Mouse (Mus musculus) liver, embryonic 11.5 days (tissue): ENCODE data around the gene Qprt. TPM values are rescaled to one million over a fixed set of nuclear protein-coding genes. Genes with fewer than 3 reads are reported as not detected.

Experiments used
- ATAC-seq: fragments of 200-750 bp; cut with Nextera tagmentation; replicated peaks from 2 replicates; pipeline ENCODE4 v1.8.0; 2017; ENCODE audit warnings: moderate number of reproducible peaks, mild to moderate bottlenecking, moderate TSS enrichment, moderate library complexity; ENCODE audit not compliant: low FRiP score
- DNase-seq: peaks from one replicate; pipeline ENCODE4 v3.0.0-alpha.2; 2017; ENCODE audit warnings: low spot score
- H3K27ac ChIP-seq: fragments of 300-500 bp; sonication (generic); 2 replicates; pipeline ENCODE4 v1.5.1; 2014; ENCODE audit warnings: mild to moderate bottlenecking, low read depth, low read length, control low read depth
- H3K27me3 ChIP-seq: fragments of 300-500 bp; sonication (generic); replicated peaks from 2 replicates; pipeline ENCODE4 v1.6.1; 2014; ENCODE audit warnings: low read length, mixed read lengths; ENCODE audit not compliant: control insufficient read depth, insufficient read depth
- H3K36me3 ChIP-seq: fragments of 300-500 bp; sonication (generic); 2 replicates; pipeline ENCODE4 v1.6.1; 2014; ENCODE audit warnings: mild to moderate bottlenecking, low read length, moderate library complexity, mixed read lengths; ENCODE audit not compliant: control insufficient read depth, insufficient read depth
- H3K4me1 ChIP-seq: fragments of 300-500 bp; sonication (generic); replicated peaks from 2 replicates; pipeline ENCODE4 v1.6.1; 2014; ENCODE audit warnings: low read length, mixed read lengths; ENCODE audit not compliant: control insufficient read depth, insufficient read depth
- H3K4me2 ChIP-seq: fragments of 300-500 bp; sonication (generic); 2 replicates; pipeline ENCODE4 v1.6.1; 2014; ENCODE audit warnings: mild to moderate bottlenecking, control low read depth, moderate library complexity
- H3K4me3 ChIP-seq: fragments of 300-500 bp; sonication (generic); 2 replicates; pipeline ENCODE4 v1.5.1; 2014; ENCODE audit warnings: low read depth, low read length, control low read depth
- H3K9ac ChIP-seq: fragments of 300-500 bp; sonication (generic); 2 replicates; pipeline ENCODE4 v1.6.1; 2014; ENCODE audit warnings: low read depth, low read length, control low read depth
- H3K9me3 ChIP-seq: fragments of 300-500 bp; sonication (generic); 2 replicates; pipeline ENCODE4 v1.6.1; 2016; ENCODE audit warnings: low read length, inconsistent platforms, mixed read lengths; ENCODE audit not compliant: control insufficient read depth
- WGBS: fragments of 180-500 bp; shearing (Covaris S2); extraction: QIAGEN DNeasy Blood & Tissue Kit; methylation state at CpG from one replicate; pipeline ENCODE4 v1.1.7; 2014; 5-methylcytosine and 5-hydroxymethylcytosine counted together
- polyA plus RNA-seq: library from polyadenylated mRNA; unstranded; fragments of >200 nt; fragmentation: Nextera tagmentation; extraction: Ambion mirVana; gene quantifications from 2 replicates; pipeline ENCODE4 v1.2.1, GENCODE M21; 2014

Gene Qprt
- polyA plus RNA-seq, 1 experiment from 2014 or later = 44.2 TPM

DNA sequence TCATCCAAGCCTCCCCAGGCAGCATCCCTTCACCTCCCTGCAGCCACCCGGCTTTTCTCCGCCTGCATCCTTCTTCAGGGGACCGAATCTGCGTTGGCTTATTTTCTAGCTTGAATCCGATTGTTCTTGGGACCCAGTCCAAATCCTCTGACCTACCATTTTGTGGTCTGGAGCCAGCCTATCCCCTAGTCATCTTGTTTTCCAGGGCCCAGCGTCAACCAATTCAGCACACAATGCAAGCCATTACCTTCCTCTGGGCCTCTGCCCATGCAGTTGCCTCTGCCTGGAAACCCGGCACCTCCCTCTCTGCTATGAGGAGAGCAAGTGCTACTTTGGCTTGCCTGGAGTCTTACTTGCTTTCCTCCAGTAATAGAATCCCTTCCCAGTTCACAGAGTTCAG, 16.5 kb downstream of the Qprt start:
- ATAC-seq (no peak), DNase-seq (no peak)
- Histone ChIP-seq H3K9ac (no peak overlapping the region), H3K9me3 (no peaks in the 10 kb centered on the region), H3K27ac (no peak overlapping the region), H3K27me3 (no peaks in the 10 kb centered on the region), H3K4me3 (no peak overlapping the region), H3K4me1 (peaks cover 8% of the 10 kb centered on the region; the same call in 1 of the 2 replicates), H3K36me3 (no peaks in the 10 kb centered on the region), H3K4me2 (no peak overlapping the region)
- 77% methylated on average over 7 of the region's 7 CpGs for WGBS

- H3K27ac ChIP-seq = 0 out of 2 replicates have a peak overlapping the region, but pooled peaks have one; percentile 26
Observed at GRCm38 (mm10) chr7:127104560-127105332, 17.3 kb downstream of the Qprt start.

DNA sequence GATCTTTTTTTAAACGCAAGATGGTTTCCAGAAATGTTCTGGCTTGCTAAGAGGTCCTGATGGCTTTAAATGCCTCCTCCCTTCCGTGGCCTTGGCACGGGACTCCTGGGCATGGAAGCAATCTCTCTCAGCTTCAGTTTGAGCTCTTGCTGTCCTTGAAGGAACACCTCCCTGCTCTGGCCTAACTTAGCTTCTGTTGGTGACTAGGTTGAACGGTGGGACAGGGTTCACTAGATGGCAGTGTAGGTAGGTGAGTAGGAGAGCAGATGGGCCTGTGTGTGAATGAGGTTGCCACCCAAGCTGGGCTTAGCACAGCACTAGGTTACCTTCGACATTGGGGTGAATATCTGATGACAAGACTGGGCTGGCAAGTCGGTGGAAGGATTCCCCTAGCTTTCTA, 18.1 kb downstream of the Qprt start:
- Histone ChIP-seq H3K4me2 (no peak overlapping the region), H3K4me1 (0 out of 2 replicates have a peak, but pooled peaks cover 8% of the 10 kb centered on the region), H3K36me3 (no peaks in the 10 kb centered on the region), H3K4me3 (no peak overlapping the region), H3K27ac (no peak overlapping the region), H3K9ac (no peak overlapping the region), H3K27me3 (no peaks in the 10 kb centered on the region), H3K9me3 (no peaks in the 10 kb centered on the region)
- WGBS = 62% methylated on average over 6 of the region's 6 CpGs
- DNase-seq (no peak), ATAC-seq (no peak)

More at GRCm38 (mm10) chr7:127104560-127105332, 17.3 kb downstream of the Qprt start:
- peak; percentile 48 for ATAC-seq
- H3K4me2 ChIP-seq = peak overlapping the region; percentile 60
- DNase-seq = peak; percentile 81
- 18% methylated on average over 17 of the region's 17 CpGs for WGBS
- no peaks in the 10 kb centered on the region for H3K27me3 ChIP-seq
- H3K4me3 ChIP-seq = peak overlapping the region; percentile 30
- H3K9ac ChIP-seq = peak overlapping the region; percentile 35
- 0 out of 2 replicates have a peak, but pooled peaks cover 8% of the 10 kb centered on the region for H3K4me1 ChIP-seq
- no peaks in the 10 kb centered on the region for H3K9me3 ChIP-seq
- no peaks in the 10 kb centered on the region for H3K36me3 ChIP-seq

DNA sequence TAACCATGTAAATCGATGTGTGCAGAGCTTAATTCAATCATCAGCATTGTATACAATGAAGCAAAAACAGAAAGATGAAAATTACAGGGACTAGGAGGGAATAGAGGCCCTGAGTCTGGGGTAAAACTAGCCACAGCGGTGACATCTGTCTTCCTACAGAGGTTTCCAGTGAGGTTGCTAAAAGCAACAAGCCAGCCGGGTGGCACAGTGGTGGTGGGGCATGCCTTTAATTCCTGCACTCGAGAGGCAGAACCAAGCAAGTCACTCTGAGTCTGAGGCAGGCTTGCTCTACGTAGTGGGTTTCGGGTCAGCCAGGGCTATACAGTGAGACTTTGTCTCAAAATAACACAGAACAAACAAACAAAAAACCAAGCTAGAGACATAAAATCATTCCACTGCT, 19.9 kb downstream of the Qprt start:
- Histone ChIP-seq H3K27ac (no peak overlapping the region), H3K4me3 (no peak overlapping the region), H3K4me1 (peaks cover 8% of the 10 kb centered on the region; the same call in 1 of the 2 replicates), H3K27me3 (no peaks in the 10 kb centered on the region), H3K9ac (no peak overlapping the region), H3K36me3 (no peaks in the 10 kb centered on the region), H3K9me3 (no peaks in the 10 kb centered on the region), H3K4me2 (no peak overlapping the region)
- no peak for ATAC-seq
- 69% methylated on average over 6 of the region's 6 CpGs for WGBS
- no peak for DNase-seq

DNA sequence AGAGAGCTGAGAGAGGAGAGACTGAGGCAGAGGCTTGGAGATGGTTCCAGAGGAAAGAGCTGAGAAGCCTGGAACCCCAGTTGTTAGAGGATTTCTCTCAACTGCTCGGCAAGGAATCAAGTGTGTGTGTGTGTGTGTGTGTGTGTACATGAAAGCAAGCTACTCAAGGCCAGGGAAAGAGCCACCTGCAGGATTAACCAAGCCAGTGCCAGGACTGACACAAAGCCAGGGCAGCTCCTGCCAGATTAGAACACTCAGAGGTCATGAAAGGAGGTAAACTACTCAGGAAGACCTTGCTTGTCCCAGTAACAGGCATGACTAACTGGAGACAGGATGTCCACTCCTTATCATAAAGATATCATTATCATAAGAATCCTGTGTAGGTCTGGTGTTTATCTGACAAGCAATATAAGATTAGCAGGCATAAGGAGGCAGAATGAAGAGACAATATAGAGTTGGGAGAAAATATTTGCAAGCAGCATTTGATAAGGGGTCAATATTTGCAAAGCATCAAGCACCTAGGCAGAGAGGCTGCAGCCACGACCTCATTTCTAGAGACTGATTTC, 20.5 kb downstream of the Qprt start:
- H3K36me3 ChIP-seq = no peaks in the 10 kb centered on the region
- no peak overlapping the region for H3K4me3 ChIP-seq
- no peak overlapping the region for H3K9ac ChIP-seq
- peaks cover 8% of the 10 kb centered on the region; the same call in 1 of the 2 replicates for H3K4me1 ChIP-seq
- DNase-seq = no peak
- ATAC-seq = no peak
- WGBS = 17% methylated on average over 2 of the region's 2 CpGs
- no peak overlapping the region for H3K4me2 ChIP-seq
- no peak overlapping the region for H3K27ac ChIP-seq
- H3K9me3 ChIP-seq = no peaks in the 10 kb centered on the region
- no peaks in the 10 kb centered on the region for H3K27me3 ChIP-seq

DNA sequence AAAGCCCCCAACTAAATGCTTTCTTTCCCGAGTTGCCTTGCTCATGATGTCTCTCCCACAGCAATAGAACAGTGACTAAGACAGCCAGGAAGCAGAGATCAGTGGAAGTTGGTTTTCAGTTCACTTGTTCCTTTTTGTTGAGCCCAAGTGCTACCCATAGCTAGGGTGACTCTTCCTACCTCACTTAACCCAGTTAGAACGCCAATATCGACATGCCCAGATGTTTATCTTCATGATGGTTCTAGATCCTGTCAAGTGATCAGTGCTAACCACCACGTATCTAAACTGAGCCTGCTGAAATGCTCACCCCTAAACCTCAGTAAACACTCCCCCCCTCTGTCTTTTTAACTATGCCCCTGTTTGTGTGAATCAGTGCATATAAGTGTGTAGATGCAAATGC, 22.5 kb downstream of the Qprt start:
- WGBS = 70% methylated on average over 4 of the region's 4 CpGs
- Histone ChIP-seq H3K36me3 (no peaks in the 10 kb centered on the region), H3K27me3 (no peaks in the 10 kb centered on the region), H3K4me3 (no peak overlapping the region), H3K9ac (no peak overlapping the region), H3K4me1 (peaks cover 5% of the 10 kb centered on the region; the same call in 1 of the 2 replicates), H3K4me2 (no peak overlapping the region), H3K27ac (no peak overlapping the region), H3K9me3 (no peaks in the 10 kb centered on the region)
- ATAC-seq (no peak), DNase-seq (no peak)

DNA sequence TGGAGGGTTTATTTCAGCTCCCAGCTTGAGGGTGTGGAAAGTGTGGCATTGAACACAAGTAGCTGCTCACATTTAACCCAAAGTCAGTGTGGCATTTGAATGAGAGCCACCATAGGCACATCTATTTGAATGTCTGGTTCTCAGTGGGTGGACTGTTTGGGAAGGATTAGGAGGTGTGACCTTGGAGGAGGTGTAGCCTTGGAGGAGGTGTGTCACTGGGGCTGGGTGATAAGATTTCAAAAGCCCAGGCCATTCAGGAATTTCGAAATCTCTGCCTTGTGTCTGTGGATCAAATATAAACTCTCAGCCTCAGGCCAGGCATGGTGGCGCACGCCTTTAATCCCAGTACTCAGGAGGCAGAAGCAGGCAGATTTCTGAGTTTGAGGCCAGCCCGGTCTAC, 23.1 kb downstream of the Qprt start:
- 90% methylated on average over 4 of the region's 4 CpGs for WGBS
- no peak overlapping the region for H3K4me3 ChIP-seq
- H3K9me3 ChIP-seq = no peaks in the 10 kb centered on the region
- no peaks in the 10 kb centered on the region for H3K36me3 ChIP-seq
- H3K4me1 ChIP-seq = no peaks in the 10 kb centered on the region; the same call in 1 of the 2 replicates
- H3K4me2 ChIP-seq = no peak overlapping the region
- ATAC-seq = no peak
- no peak overlapping the region for H3K9ac ChIP-seq
- no peak for DNase-seq
- H3K27ac ChIP-seq = no peak overlapping the region
- H3K27me3 ChIP-seq = no peaks in the 10 kb centered on the region

DNA sequence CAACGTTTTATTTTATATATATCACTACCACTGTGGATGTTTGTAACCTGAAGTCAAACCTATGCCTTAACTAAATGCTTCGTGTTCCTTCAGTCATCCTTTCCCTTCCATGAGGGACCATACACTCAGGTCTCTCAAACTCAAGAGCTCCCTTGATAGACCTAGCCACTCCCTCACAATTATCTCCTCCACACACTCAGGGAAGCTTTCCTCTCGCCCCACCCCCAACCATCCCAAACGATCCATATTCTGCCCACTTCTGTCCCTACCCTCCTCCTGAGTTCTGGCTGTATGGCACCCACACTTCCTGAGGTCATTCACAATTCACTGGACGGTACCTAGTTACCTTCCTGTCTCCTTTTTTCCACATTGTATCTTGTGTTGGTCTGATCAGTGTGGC, 23.5 kb downstream of the Qprt start:
- Histone ChIP-seq H3K9ac (no peak overlapping the region), H3K36me3 (no peaks in the 10 kb centered on the region), H3K9me3 (no peaks in the 10 kb centered on the region), H3K4me1 (no peaks in the 10 kb centered on the region; the same call in 1 of the 2 replicates), H3K4me3 (no peak overlapping the region), H3K4me2 (no peak overlapping the region), H3K27me3 (no peaks in the 10 kb centered on the region), H3K27ac (no peak overlapping the region)
- 75% methylated on average over 5 of the region's 5 CpGs for WGBS
- ATAC-seq (no peak), DNase-seq (no peak)

- Histone ChIP-seq H3K9me3 (no peaks in the 10 kb centered on the region), H3K4me2 (no peak overlapping the region), H3K4me3 (no peak overlapping the region), H3K9ac (no peak overlapping the region), H3K27ac (no peak overlapping the region), H3K36me3 (peaks cover 3% of the 10 kb centered on the region; the same call in 1 of the 2 replicates), H3K4me1 (peaks cover 16% of the 10 kb centered on the region), H3K27me3 (no peaks in the 10 kb centered on the region)
- DNase-seq (no peak), ATAC-seq (no peak)
- 75% methylated on average over 7 of the region's 7 CpGs for WGBS
Observed at GRCm38 (mm10) chr7:127096456-127096855, 25.6 kb downstream of the Qprt start.
